Mouse (Mus musculus) lung, adult 2 months (tissue): ENCODE results near the gene Ifitm6. TPM values are rescaled to one million over a fixed set of nuclear protein-coding genes. Genes with fewer than 3 reads are reported as not detected.

ENCODE experiments used
- DNase-seq: peaks from one replicate; pipeline ENCODE4 v3.0.0; 2022
- H3K4me1 ChIP-seq: fragments of 200-500 bp; 2 replicates; pipeline ENCODE4 v1.6.1; 2011; ENCODE audit warnings: low read length; ENCODE audit not compliant: control insufficient read depth, insufficient read depth
- H3K4me3 ChIP-seq: fragments of 200-500 bp; replicated peaks from 2 replicates; pipeline ENCODE3; 2011; ENCODE audit warnings: low read depth, mild to moderate bottlenecking, control low read depth, low read length; ENCODE audit errors: extremely low read depth
- CTCF ChIP-seq: fragments of 200-500 bp; IDR thresholded peaks from 2 replicates; pipeline ENCODE4 v1.5.1; 2011; ENCODE audit warnings: mild to moderate bottlenecking, low read length, control low read depth; ENCODE audit not compliant: insufficient read depth
- POLR2A ChIP-seq: fragments of 200-500 bp; IDR thresholded peaks from 2 replicates; pipeline ENCODE4 v1.6.1; 2011; ENCODE audit warnings: low read depth, mild to moderate bottlenecking, control low read depth, low read length, borderline replicate concordance; ENCODE audit errors: extremely low read depth
- WGBS: fragments of 180-500 bp; shearing (Covaris S2); methylation state at CpG from one replicate; pipeline ENCODE4 v1.1.7; 2018; 5-methylcytosine and 5-hydroxymethylcytosine counted together
- polyA plus RNA-seq: library from polyadenylated mRNA; depleted of rRNA; stranded (reverse); fragments of >200 nt; gene quantifications from 2 replicates; pipeline ENCODE4 v1.2.3, GENCODE M21; 2012

The Ifitm6 gene
- polyA plus RNA-seq, 1 experiment, result 24.3 TPM

GRCm38 (mm10) chr7:141057541-141057940 lies 39.8 kb upstream of the Ifitm6 start:
- 85% methylated on average over 1 of the region's 1 CpGs for WGBS
- TF ChIP-seq POLR2A, result no peak
- no peak for TF ChIP-seq CTCF
- Histone ChIP-seq H3K4me1 (peaks cover 2% of the 10 kb centered on the region; the same call in 1 of the 2 replicates), H3K4me3 (no peak overlapping the region)
- no peak for DNase-seq

- WGBS, result 80% methylated on average over 6 of the region's 6 CpGs
Observed at GRCm38 (mm10) chr7:141056976-141057375, 39.3 kb upstream of the Ifitm6 start.

DNA sequence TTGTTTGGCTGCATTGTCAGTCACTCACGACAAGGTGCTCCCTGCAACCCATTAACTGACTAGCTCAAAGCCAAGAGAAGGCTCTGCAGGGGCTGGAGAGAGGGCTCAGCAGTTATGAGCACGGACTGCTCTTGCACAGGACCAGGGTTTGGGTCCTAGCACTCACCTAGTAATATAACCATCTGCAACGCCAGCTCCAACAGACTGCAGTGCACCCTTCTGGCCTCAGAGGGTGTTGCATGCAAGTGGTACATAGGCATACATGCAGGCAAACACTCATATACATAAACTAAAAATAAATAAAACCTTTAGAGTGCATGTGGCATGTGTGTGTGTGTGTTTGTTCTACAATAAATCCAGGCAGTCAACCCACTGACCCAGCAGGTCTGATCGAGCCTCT lies 38.1 kb upstream of the Ifitm6 start:
- TF ChIP-seq POLR2A, result no peak
- 0 out of 2 replicates have a peak, but pooled peaks have one; percentile 14 for TF ChIP-seq CTCF
- H3K4me1 ChIP-seq, result peaks cover 2% of the 10 kb centered on the region; the same call in 1 of the 2 replicates
- WGBS, result 73% methylated on average over 4 of the region's 4 CpGs
- DNase-seq, result no peak
- H3K4me3 ChIP-seq, result no peak overlapping the region

More at GRCm38 (mm10) chr7:141056976-141057375, 39.3 kb upstream of the Ifitm6 start:
- Histone ChIP-seq H3K4me3 (no peak overlapping the region), H3K4me1 (peaks cover 2% of the 10 kb centered on the region; the same call in 1 of the 2 replicates)
- TF ChIP-seq POLR2A (no peak), CTCF (no peak)
- DNase-seq, result no peak

- WGBS, result 78% methylated on average over 2 of the region's 2 CpGs
- no peak overlapping the region for H3K4me3 ChIP-seq
- H3K4me1 ChIP-seq, result peaks cover 5% of the 10 kb centered on the region
- TF ChIP-seq POLR2A (no peak), CTCF (no peak)
- DNase-seq, result no peak
Observed at GRCm38 (mm10) chr7:141052421-141052820, 34.7 kb upstream of the Ifitm6 start.

GRCm38 (mm10) chr7:141052016-141052415 lies 34.3 kb upstream of the Ifitm6 start:
- TF ChIP-seq POLR2A (no peak), CTCF (no peak)
- peaks cover 9% of the 10 kb centered on the region for H3K4me1 ChIP-seq
- no peak for DNase-seq
- H3K4me3 ChIP-seq, result no peak overlapping the region
- WGBS, result 84% methylated on average over 4 of the region's 4 CpGs

- TF ChIP-seq POLR2A (no peak), CTCF (no peak)
- no peak for DNase-seq
Observed at GRCm38 (mm10) chr7:141051060-141051685, 33.4 kb upstream of the Ifitm6 start.

DNA sequence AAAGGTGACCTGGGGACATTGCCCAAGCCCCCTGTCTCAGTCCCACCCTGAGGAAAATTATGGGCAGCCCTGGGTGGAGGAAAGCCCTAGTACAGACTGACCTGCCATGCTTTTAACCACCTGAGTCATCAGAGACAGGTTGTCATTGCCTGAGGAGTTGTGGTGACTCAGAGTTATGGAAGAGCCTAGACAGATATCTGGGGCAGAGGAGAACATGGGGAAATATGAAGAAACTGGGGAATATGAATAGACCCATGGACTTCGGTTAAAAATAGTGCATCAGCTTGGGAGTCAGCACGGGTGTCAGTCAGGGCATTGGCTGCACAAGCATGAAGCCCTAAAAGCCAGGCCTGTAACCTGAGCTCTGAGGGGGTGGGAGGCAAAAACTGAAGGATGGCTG lies 31.6 kb upstream of the Ifitm6 start:
- no peak for TF ChIP-seq POLR2A
- TF ChIP-seq CTCF, result no peak
- WGBS, result 69% methylated on average over 2 of the region's 2 CpGs
- no peak for DNase-seq
- Histone ChIP-seq H3K4me3 (no peak overlapping the region), H3K4me1 (peaks cover 15% of the 10 kb centered on the region)

More at GRCm38 (mm10) chr7:141051060-141051685, 33.4 kb upstream of the Ifitm6 start:
- H3K4me3 ChIP-seq, result no peak overlapping the region
- H3K4me1 ChIP-seq, result peaks cover 15% of the 10 kb centered on the region
- whole genome bisulfite sequencing, result 64% methylated on average over 17 of the region's 17 CpGs

- 7% methylated on average over 21 of the region's 21 CpGs for WGBS
- H3K4me3 ChIP-seq, result peak overlapping the region; percentile 30
- peak; percentile 91 for DNase-seq
- TF ChIP-seq POLR2A (no peak), CTCF (peak; percentile 79)
- H3K4me1 ChIP-seq, result peaks cover 15% of the 10 kb centered on the region
Observed at GRCm38 (mm10) chr7:141048226-141049218, 30.8 kb upstream of the Ifitm6 start.

DNA sequence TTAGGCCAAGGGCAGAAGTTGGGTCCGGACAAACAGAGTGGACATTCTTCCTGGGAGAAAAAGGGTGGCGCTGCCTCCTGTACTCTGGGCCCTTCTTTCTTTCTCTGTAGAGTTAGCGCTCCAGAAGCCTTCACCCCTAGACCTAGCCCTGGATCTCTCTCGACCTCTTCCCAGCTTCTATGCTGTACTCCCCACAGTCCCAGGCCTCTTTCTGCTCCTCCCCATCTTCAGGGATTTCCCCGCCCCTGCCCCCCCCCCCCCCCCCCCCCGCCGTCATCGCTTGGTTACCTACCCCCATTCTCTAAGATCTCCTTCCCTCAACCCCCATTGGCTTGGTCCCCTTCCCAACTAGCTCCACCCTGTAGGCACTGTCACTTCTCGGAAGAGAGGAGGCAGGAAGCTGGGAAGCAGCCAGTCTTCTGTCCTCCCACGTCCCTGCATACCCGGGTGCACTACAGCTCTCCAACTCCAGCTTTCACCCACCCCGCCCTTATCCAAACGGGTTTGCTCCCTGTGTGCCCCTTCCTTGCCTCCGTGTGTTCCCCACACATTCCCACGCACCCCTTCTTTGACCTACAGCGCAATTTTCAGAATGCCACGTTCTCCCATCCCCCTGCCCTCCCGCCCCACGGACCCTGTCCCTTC lies 30.0 kb upstream of the Ifitm6 start:
- TF ChIP-seq POLR2A (peak; percentile 90), CTCF (no peak)
- 6% methylated on average over 15 of the region's 19 CpGs for WGBS
- Histone ChIP-seq H3K4me3 (peak overlapping the region; percentile 30), H3K4me1 (peaks cover 15% of the 10 kb centered on the region)
- DNase-seq, result peak; percentile 76
